Mouse (Mus musculus) liver, adult 2 months (tissue): Measurements from ENCODE around the gene Akt3.

Experiments
- CTCF ChIP-seq: fragments of 200-500 bp; IDR thresholded peaks from 2 replicates; pipeline ENCODE4 v1.5.1; 2011; ENCODE audit warnings: low read depth, low read length, control low read depth
- POLR2A ChIP-seq: fragments of 200-500 bp; IDR thresholded peaks from 2 replicates; pipeline ENCODE4 v1.6.1; 2011; ENCODE audit warnings: low read length, control low read depth; ENCODE audit not compliant: insufficient read depth; ENCODE audit errors: extremely low read depth

GRCm38 (mm10) chr1:177126674-177127073 is 131.3 kb downstream of the Akt3 start:
- no peak for TF ChIP-seq POLR2A
- no peak for TF ChIP-seq CTCF
